Mouse (Mus musculus) liver, embryonic 14.5 days (tissue): ENCODE measurements around the gene Gm5741.

ENCODE experiments used
- CTCF ChIP-seq: IDR thresholded peaks from 2 replicates; pipeline ENCODE4 v1.5.1; 2016; ENCODE audit warnings: antibody characterized with exemption, low read depth, control low read depth
- EP300 ChIP-seq: IDR thresholded peaks from 2 replicates; pipeline ENCODE4 v1.6.1; 2016; ENCODE audit warnings: antibody characterized with exemption, low read depth

DNA sequence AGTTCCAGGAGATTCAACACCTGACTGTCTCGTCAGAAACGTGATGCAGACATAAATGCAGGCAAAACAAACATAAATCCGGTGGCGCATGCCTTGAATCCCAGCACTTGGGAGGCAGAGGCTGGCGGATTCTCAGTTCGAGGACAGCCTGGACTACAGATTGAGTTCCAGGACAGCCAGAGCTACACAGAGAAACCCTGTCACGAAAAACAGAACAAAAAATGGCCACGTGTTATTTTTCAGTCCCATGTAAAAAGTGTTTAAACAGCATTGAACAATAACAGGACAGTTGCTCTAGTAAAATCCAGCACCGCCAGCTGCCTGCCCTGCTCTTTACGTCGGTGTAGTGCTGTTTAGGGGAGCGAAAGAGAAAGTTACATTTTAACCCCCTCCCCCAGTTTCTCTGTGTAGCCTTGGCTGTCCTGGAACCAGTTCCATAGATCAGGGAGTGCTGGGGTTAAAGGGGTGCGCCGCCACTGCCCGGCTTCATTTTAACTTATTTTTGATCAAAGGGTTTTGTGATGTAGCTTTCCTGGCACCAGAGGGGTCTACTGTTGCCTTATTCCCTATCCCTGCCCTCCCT lies 32.0 kb downstream of the Gm5741 start:
- no peak for TF ChIP-seq EP300
- TF ChIP-seq CTCF, result no peak
